Mouse (Mus musculus): ENCODE measurements around the gene Col1a2. TPM values are rescaled to one million over a fixed set of nuclear protein-coding genes. Genes with fewer than 3 reads are reported as not detected.
A peak's percentile ranks its signal among the peaks of the same experiment; 100 is the strongest.

The Col1a2 gene
- polyA plus RNA-seq, 1 experiment from 2014 or later: 199 TPM

DNA sequence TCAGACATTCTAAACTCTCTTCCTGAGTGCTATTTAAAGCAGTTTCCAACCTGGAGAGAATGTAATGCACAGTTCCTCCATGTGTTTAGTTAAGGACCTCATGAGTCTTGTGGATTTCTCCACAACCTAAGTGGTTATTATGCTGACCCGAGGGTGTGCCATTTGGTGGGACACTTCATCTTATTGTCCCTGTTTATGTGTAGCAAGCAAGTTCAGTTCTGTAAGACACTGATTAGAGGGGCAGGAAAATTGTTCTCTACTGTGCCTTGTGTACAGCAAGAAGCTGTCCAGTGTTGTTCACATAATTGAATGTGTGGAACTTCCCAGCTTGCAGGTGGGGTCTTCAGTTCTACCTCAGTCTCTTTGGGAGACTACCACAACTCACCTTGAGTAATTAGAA, 15.6 kb upstream of the Col1a2 start:
- ATAC-seq (ENCODE audit: low FRiP score): no peak
- H3K27ac ChIP-seq: peak overlapping the region; percentile 62; the same call in 1 of the 2 replicates
- no peak for DNase-seq (ENCODE audit: low spot score)

DNA sequence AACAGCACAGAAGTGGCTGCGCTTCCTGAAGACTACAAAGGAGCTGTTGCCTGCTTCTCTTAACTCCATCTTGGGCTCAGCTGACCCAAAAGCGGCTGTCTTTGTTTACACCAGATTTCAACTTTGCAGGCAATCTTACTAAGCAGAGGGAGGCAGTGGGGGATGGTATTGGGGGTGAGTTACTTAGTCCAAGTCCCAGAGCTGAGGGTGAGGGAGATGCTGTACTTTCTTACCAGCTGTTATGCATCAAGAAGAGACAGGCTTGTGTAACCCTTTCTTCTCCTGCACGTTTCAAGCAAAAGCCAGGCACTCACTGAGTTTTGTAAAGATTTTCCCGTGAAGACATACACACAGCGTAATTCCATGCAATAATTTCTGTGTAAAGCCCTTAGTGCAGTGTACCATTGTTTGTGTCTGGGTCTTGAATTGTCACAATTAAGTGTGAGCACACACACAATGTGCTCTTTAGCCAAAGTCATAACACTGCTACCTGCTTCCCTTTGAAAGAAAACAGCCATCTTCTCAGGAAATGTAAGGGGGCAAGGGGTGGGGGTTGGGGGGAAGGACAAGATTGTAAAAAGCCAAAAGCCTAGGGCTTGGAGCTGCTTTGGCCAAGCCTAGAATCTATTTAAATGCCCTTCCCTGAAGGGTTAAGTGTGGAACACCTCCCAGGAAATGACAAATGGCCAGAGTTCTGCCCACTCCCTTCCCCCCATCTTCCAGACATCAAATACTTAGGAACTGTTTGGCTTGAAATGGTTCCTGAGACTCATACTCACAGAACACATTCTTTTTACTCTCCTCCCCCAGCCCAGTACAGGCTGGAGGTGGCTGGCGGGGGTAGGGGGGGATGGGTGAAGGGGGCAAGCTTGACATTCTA, 15.0 kb upstream of the Col1a2 start:
- no peak overlapping the region for H3K4me3 ChIP-seq (replicated peaks; ENCODE audit: low read length)
- H3K9me3 ChIP-seq (ENCODE audit: control insufficient read depth, low read length): no peaks in the 10 kb centered on the region
- WGBS: 51% methylated on average over 6 of the region's 6 CpGs
- H3K4me2 ChIP-seq (replicated peaks): no peak overlapping the region; the same call in 1 of the 2 replicates
- H3K27me3 ChIP-seq (ENCODE audit: control insufficient read depth, insufficient read depth, low read length): no peaks in the 10 kb centered on the region
- H3K27ac ChIP-seq: peak overlapping the region; percentile 62; the same call in 1 of the 2 replicates
- no peak for ATAC-seq (ENCODE audit: low FRiP score)
- no peaks in the 10 kb centered on the region for H3K36me3 ChIP-seq (replicated peaks; ENCODE audit: control insufficient read depth, insufficient read depth)
- no peak overlapping the region for H3K9ac ChIP-seq
- no peak for DNase-seq (ENCODE audit: low spot score)
- H3K4me1 ChIP-seq (replicated peaks; ENCODE audit: control insufficient read depth, insufficient read depth, low read length): 0 out of 2 replicates have a peak, but pooled peaks cover 10% of the 10 kb centered on the region

More for the DNA sequence above, 15.6 kb upstream of the Col1a2 start:
- no peak overlapping the region for H3K4me3 ChIP-seq (replicated peaks; ENCODE audit: low read length)
- no peaks in the 10 kb centered on the region for H3K27me3 ChIP-seq (ENCODE audit: control insufficient read depth, insufficient read depth, low read length)
- 78% methylated on average over 1 of the region's 1 CpGs for WGBS
- no peak overlapping the region; the same call in 1 of the 2 replicates for H3K4me2 ChIP-seq (replicated peaks)
- H3K9ac ChIP-seq: no peak overlapping the region
- H3K36me3 ChIP-seq (replicated peaks; ENCODE audit: control insufficient read depth, insufficient read depth): no peaks in the 10 kb centered on the region
- no peaks in the 10 kb centered on the region for H3K9me3 ChIP-seq (ENCODE audit: control insufficient read depth, low read length)
- 0 out of 2 replicates have a peak, but pooled peaks cover 10% of the 10 kb centered on the region for H3K4me1 ChIP-seq (replicated peaks; ENCODE audit: control insufficient read depth, insufficient read depth, low read length)

DNA sequence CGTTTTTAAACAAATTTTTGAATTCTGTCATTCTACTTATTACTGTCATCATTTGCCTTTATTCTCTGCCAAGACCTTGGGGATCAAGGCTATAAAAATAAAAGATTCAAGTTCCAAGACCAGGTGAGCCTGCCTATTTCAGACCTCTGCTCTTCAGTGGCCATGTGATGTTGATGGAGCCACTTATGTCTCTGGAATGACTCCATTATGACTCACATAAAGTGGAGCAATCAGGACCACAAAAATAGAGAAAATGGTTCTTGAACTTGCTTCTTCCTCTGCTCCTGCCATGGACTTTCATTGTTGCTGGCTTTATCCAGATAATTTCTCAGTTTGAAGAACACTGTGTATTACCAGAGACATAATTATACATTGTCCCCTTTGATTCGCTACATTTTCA, 10.9 kb upstream of the Col1a2 start:
- no peaks in the 10 kb centered on the region for H3K9me3 ChIP-seq (ENCODE audit: control insufficient read depth, low read length)

DNA sequence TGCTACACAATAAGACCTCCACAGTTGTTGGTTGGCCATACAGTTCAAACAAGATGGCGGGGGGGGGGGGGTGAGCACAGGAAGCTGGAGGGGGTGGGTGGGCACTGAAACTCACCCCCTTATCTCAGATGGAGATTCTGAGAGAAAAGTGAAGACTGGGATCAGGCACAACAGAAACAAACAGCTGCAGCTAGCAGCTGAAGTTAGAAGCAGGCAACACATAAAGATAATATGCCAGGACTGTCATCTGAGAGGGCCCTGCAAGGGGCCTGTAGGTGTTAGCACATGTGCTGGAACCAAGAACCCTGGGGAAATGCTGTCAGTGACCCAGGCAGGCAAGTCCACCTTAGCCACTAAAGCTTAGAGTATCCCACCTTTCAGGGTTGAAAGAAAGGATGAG, 8.2 kb upstream of the Col1a2 start:
- H3K27ac ChIP-seq: no peak overlapping the region
- WGBS: 91% methylated on average over 1 of the region's 1 CpGs
- no peak overlapping the region for H3K4me2 ChIP-seq (replicated peaks)
- no peak overlapping the region for H3K9ac ChIP-seq
- no peak for ATAC-seq (ENCODE audit: low FRiP score)
- DNase-seq (ENCODE audit: low spot score): no peak
- no peaks in the 10 kb centered on the region for H3K36me3 ChIP-seq (replicated peaks; ENCODE audit: control insufficient read depth, insufficient read depth)
- no peaks in the 10 kb centered on the region for H3K4me1 ChIP-seq (replicated peaks; ENCODE audit: control insufficient read depth, insufficient read depth, low read length)
- H3K27me3 ChIP-seq (ENCODE audit: control insufficient read depth, insufficient read depth, low read length): no peaks in the 10 kb centered on the region
- H3K9me3 ChIP-seq (ENCODE audit: control insufficient read depth, low read length): no peaks in the 10 kb centered on the region
- no peak overlapping the region for H3K4me3 ChIP-seq (replicated peaks; ENCODE audit: low read length)

More for the DNA sequence above, 10.9 kb upstream of the Col1a2 start:
- no peak for DNase-seq (ENCODE audit: low spot score)
- Histone ChIP-seq H3K27ac (no peak overlapping the region), H3K9ac (no peak overlapping the region), H3K4me3 (replicated peaks; ENCODE audit: low read length) (no peak overlapping the region), H3K36me3 (replicated peaks; ENCODE audit: control insufficient read depth, insufficient read depth) (no peaks in the 10 kb centered on the region), H3K27me3 (ENCODE audit: control insufficient read depth, insufficient read depth, low read length) (no peaks in the 10 kb centered on the region), H3K4me2 (replicated peaks) (no peak overlapping the region), H3K4me1 (replicated peaks; ENCODE audit: control insufficient read depth, insufficient read depth, low read length) (0 out of 2 replicates have a peak, but pooled peaks cover 10% of the 10 kb centered on the region)
- 83% methylated on average over 2 of the region's 2 CpGs for WGBS
- no peak for ATAC-seq (ENCODE audit: low FRiP score)

DNA sequence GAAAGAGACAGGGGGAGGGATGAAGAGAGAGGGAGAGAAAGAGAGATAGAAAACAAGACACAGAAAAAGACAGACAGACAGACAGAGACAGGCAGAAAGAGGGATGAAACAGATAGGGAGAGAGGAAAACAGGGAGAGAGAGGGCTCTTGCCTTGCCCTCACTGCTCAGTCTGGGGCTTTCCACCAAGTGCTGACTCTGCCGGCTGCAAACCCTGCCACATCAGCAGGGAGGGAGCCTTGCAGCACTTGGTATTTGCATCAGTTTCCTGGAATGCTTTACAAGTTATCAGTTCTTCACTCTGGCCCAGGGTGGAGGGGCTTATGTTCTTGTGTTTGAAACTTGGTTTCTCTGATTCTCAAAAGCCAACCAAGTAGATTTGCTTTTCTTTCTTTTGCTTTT, 1.5 kb upstream of the Col1a2 start:
- Histone ChIP-seq H3K27ac (no peak overlapping the region), H3K4me3 (replicated peaks; ENCODE audit: low read length) (no peak overlapping the region), H3K4me1 (replicated peaks; ENCODE audit: control insufficient read depth, insufficient read depth, low read length) (peaks cover 5% of the 10 kb centered on the region; the same call in 1 of the 2 replicates), H3K9ac (no peak overlapping the region), H3K4me2 (replicated peaks) (no peak overlapping the region), H3K27me3 (ENCODE audit: control insufficient read depth, insufficient read depth, low read length) (peaks cover 10% of the 10 kb centered on the region), H3K36me3 (replicated peaks; ENCODE audit: control insufficient read depth, insufficient read depth) (no peaks in the 10 kb centered on the region), H3K9me3 (ENCODE audit: control insufficient read depth, low read length) (no peaks in the 10 kb centered on the region)
- no peak for ATAC-seq (ENCODE audit: low FRiP score)
- DNase-seq (ENCODE audit: low spot score): no peak
- WGBS: 0% methylated on average over 1 of the region's 1 CpGs

DNA sequence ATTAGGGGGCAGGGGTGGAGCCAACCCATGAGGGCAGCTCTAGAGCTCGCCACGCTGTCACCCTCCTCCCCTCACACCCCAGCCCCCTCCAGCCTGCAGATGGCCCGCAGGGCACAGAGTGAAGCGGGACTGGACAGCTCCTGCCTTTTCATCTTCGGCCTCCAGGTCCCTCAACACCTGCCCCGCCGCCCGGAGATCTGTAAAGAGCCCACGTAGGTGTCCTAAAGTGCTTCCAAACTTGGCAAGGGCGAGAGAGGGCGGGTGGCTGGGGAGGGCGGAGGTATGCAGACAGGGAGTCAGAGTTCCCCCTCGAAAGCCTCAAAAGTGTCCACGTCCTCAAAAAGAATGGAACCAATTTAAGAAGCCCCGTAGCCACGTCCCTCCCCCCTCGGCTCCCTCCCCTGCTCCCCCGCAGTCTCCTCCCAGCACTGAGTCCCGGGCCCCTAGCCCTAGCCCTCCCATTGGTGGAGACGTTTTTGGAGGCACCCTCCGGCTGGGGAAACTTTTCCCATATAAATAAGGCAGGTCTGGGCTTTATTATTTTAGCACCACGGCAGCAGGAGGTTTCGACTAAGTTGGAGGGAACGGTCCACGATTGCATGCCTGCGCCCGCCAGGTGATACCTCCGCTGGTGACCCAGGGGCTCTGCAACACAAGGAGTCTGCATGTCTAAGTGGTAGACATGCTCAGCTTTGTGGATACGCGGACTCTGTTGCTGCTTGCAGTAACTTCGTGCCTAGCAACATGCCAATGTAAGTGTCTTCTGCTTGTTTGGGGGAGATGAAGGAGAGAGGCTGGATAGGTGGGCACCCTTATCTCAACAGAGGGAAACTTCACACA, 764 bp downstream of the Col1a2 start:
- DNase-seq (ENCODE audit: low spot score) (no peak), ATAC-seq (ENCODE audit: low FRiP score) (peak; percentile 65)
- Histone ChIP-seq H3K36me3 (replicated peaks; ENCODE audit: control insufficient read depth, insufficient read depth) (no peaks in the 10 kb centered on the region), H3K9me3 (ENCODE audit: control insufficient read depth, low read length) (no peaks in the 10 kb centered on the region), H3K4me1 (replicated peaks; ENCODE audit: control insufficient read depth, insufficient read depth, low read length) (peaks cover 5% of the 10 kb centered on the region; the same call in 1 of the 2 replicates), H3K27me3 (ENCODE audit: control insufficient read depth, insufficient read depth, low read length) (peaks cover 10% of the 10 kb centered on the region), H3K27ac (no peak overlapping the region), H3K4me3 (replicated peaks; ENCODE audit: low read length) (peak overlapping the region; percentile 29), H3K4me2 (replicated peaks) (peak overlapping the region; percentile 62), H3K9ac (peak overlapping the region; percentile 38)
- WGBS: under 1% methylated on average over 29 of the region's 31 CpGs

DNA sequence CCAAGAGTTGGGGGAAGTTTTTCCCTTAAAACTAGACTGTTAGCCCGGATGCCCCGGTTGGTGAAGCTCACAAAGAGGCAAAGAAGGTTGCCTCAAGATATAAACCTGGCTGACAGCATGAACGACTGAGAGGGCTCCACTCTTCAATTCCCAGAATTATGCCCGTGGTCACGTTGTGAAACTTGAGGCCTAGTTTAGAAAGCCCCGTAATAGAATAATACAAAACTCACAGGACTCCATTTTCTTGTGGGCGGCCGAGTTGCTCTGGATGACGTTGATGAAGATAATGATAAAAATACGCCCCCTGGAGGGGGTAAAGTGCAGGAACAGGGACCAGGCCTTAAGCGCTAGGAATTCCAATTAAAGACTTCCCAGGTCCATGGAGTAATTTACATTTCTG, 1.5 kb downstream of the Col1a2 start:
- H3K27ac ChIP-seq: no peak overlapping the region
- WGBS: 4% methylated on average over 11 of the region's 11 CpGs
- no peak for DNase-seq (ENCODE audit: low spot score)
- peak overlapping the region; percentile 29 for H3K4me3 ChIP-seq (replicated peaks; ENCODE audit: low read length)
- H3K27me3 ChIP-seq (ENCODE audit: control insufficient read depth, insufficient read depth, low read length): peaks cover 10% of the 10 kb centered on the region
- no peaks in the 10 kb centered on the region for H3K36me3 ChIP-seq (replicated peaks; ENCODE audit: control insufficient read depth, insufficient read depth)
- H3K9me3 ChIP-seq (ENCODE audit: control insufficient read depth, low read length): no peaks in the 10 kb centered on the region
- peak overlapping the region; percentile 62 for H3K4me2 ChIP-seq (replicated peaks)
- ATAC-seq (ENCODE audit: low FRiP score): no peak
- H3K4me1 ChIP-seq (replicated peaks; ENCODE audit: control insufficient read depth, insufficient read depth, low read length): peaks cover 5% of the 10 kb centered on the region; the same call in 1 of the 2 replicates
- H3K9ac ChIP-seq: no peak overlapping the region

DNA sequence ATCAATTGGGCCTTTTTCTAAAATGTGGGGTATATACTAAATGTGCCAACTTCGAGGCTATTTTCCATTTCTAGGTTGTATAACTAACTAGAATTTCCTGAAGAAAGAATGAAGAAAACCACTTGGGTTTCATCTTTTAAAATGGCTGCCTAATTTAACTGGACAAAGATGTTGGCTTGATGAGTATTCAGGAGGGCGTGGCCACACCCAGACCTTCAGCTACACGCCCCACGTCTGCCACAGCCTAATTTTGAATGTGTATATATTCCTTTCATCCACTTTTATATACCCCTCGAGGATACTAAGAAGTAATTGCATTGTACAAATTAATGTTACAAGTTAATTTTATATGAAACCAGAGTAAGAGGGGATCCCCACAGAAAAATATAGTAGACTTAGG, 2.2 kb downstream of the Col1a2 start:
- no peaks in the 10 kb centered on the region for H3K9me3 ChIP-seq (ENCODE audit: control insufficient read depth, low read length)
- no peak overlapping the region for H3K9ac ChIP-seq
- peak overlapping the region; percentile 29; the same call in 1 of the 2 replicates for H3K4me3 ChIP-seq (replicated peaks; ENCODE audit: low read length)
- peaks cover 10% of the 10 kb centered on the region for H3K27me3 ChIP-seq (ENCODE audit: control insufficient read depth, insufficient read depth, low read length)
- WGBS: 76% methylated on average over 5 of the region's 5 CpGs
- H3K4me2 ChIP-seq (replicated peaks): peak overlapping the region; percentile 62; the same call in 1 of the 2 replicates
- ATAC-seq (ENCODE audit: low FRiP score) (no peak), DNase-seq (ENCODE audit: low spot score) (no peak)
- peaks cover 5% of the 10 kb centered on the region; the same call in 1 of the 2 replicates for H3K4me1 ChIP-seq (replicated peaks; ENCODE audit: control insufficient read depth, insufficient read depth, low read length)
- H3K27ac ChIP-seq: no peak overlapping the region
- no peaks in the 10 kb centered on the region for H3K36me3 ChIP-seq (replicated peaks; ENCODE audit: control insufficient read depth, insufficient read depth)

DNA sequence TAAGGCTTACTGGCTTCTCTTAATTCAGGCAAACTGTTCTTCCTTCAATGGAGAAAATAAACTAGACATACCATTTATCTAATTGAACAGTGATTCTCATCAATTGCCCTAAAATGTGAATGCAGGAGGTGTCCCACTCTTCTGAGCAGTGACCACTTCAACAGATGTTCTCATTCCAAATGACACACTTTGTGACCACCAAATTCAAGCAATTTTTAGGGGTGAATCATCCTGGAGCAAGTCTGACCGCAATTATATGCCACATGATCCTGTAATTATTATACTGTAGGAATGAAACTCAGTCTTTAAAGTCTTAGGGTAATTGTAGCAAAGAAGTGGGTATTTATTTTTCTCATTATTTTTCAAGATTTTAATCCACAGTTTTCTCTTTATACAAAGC, 2.7 kb downstream of the Col1a2 start:
- no peak for ATAC-seq (ENCODE audit: low FRiP score)
- Histone ChIP-seq H3K36me3 (replicated peaks; ENCODE audit: control insufficient read depth, insufficient read depth) (no peaks in the 10 kb centered on the region), H3K27me3 (ENCODE audit: control insufficient read depth, insufficient read depth, low read length) (peaks cover 10% of the 10 kb centered on the region; the same call in 1 of the 2 replicates), H3K9me3 (ENCODE audit: control insufficient read depth, low read length) (no peaks in the 10 kb centered on the region), H3K9ac (no peak overlapping the region), H3K4me2 (replicated peaks) (peak overlapping the region; percentile 62; the same call in 1 of the 2 replicates), H3K4me3 (replicated peaks; ENCODE audit: low read length) (no peak overlapping the region), H3K27ac (no peak overlapping the region), H3K4me1 (replicated peaks; ENCODE audit: control insufficient read depth, insufficient read depth, low read length) (peaks cover 5% of the 10 kb centered on the region; the same call in 1 of the 2 replicates)
- 85% methylated on average over 1 of the region's 1 CpGs for WGBS
- DNase-seq (ENCODE audit: low spot score): no peak

All from hindbrain, embryonic 14.5 days (tissue).